Mouse (Mus musculus) ES-Bruce4 (cell line): ENCODE measurements at regions not wholly inside any gene's neighbourhood (a gene's known extent, or its start where the extent isn't known, plus 50 kb on each side); places are given as distances from the start of the nearest gene placed in this dataset.

ENCODE experiments used
- H3K27ac ChIP-seq: 2 replicates; pipeline ENCODE4 v1.5.1; 2012; ENCODE audit warnings: low read length, inconsistent platforms; ENCODE audit not compliant: insufficient read depth
- H3K27me3 ChIP-seq: 2 replicates; pipeline ENCODE4 v1.6.1; 2012; ENCODE audit warnings: mild to moderate bottlenecking, low read length, inconsistent platforms; ENCODE audit not compliant: control insufficient read depth, poor library complexity, insufficient read depth, severe bottlenecking
- H3K36me3 ChIP-seq: 2 replicates; pipeline ENCODE4 v1.6.1; 2012; ENCODE audit warnings: inconsistent platforms, mild to moderate bottlenecking, low read length, moderate library complexity; ENCODE audit not compliant: control insufficient read depth, poor library complexity, insufficient read depth, severe bottlenecking
- H3K4me1 ChIP-seq: one replicate; pipeline ENCODE4 v1.8.1; 2011; ENCODE audit warnings: low read length; ENCODE audit not compliant: control insufficient read depth, insufficient read depth
- H3K4me3 ChIP-seq: 2 replicates; pipeline ENCODE4 v1.5.1; 2011; ENCODE audit warnings: low read depth, mild to moderate bottlenecking, low read length
- H3K9ac ChIP-seq: 2 replicates; pipeline ENCODE4 v1.6.1; 2012; ENCODE audit warnings: low read depth, mild to moderate bottlenecking, inconsistent platforms; ENCODE audit not compliant: poor library complexity, severe bottlenecking
- H3K9me3 ChIP-seq: replicated peaks from 2 replicates; pipeline ENCODE4 v1.6.1; 2012; ENCODE audit warnings: mild to moderate bottlenecking, low read length, inconsistent platforms; ENCODE audit not compliant: control insufficient read depth, poor library complexity, insufficient read depth, severe bottlenecking
- CTCF ChIP-seq: IDR thresholded peaks from one replicate; pipeline ENCODE4 v1.8.1; 2011; ENCODE audit warnings: low read depth, low read length
- EP300 ChIP-seq: IDR thresholded peaks from 2 replicates; pipeline ENCODE4 v1.6.1; 2011; ENCODE audit warnings: low read depth, low read length; ENCODE audit not compliant: insufficient read depth
- POLR2A ChIP-seq: IDR thresholded peaks from one replicate; pipeline ENCODE4 v1.8.1; 2011; ENCODE audit warnings: low read length; ENCODE audit not compliant: insufficient read depth

DNA sequence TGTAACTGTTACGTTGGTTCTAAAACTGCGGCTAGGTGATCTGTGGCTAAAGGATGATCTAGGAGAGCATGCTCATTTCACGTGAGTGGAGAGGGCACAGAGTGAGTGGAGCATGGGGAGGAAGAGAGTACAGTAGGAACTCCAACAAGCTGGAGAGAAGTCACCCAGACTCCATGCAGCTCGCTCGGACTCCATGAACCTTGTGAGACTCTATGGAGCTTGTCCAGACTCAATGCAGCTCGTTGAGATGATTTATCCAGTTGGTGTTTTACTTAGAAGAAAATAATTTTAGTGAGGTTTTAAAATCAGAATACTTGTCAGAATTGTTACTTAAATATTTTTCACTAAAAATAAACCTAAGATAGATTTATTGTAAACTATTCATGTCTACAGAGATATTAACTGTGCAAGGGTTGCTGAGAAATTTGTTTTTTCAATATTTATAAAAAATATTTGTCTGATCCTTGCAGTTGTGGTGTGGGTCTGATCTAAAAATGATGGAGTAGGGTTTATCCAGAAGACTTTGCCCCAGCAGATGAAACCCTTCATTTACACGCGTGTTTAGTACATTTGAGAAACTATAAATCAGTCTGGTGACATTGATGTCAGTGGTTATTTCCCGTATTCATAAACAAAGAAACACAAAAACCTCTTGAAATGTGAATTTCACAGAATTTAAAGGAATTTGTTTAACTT, 222.3 kb downstream of the Car2 start:
- no peaks in the 10 kb centered on the region for H3K27me3 ChIP-seq
- no peaks in the 10 kb centered on the region for H3K36me3 ChIP-seq
- H3K9ac ChIP-seq, result no peak overlapping the region
- no peak overlapping the region for H3K4me3 ChIP-seq
- H3K27ac ChIP-seq, result no peak overlapping the region
- no peaks in the 10 kb centered on the region for H3K9me3 ChIP-seq
- H3K4me1 ChIP-seq, result no peaks in the 10 kb centered on the region
- TF ChIP-seq EP300 (no peak), POLR2A (no peak), CTCF (no peak)

DNA sequence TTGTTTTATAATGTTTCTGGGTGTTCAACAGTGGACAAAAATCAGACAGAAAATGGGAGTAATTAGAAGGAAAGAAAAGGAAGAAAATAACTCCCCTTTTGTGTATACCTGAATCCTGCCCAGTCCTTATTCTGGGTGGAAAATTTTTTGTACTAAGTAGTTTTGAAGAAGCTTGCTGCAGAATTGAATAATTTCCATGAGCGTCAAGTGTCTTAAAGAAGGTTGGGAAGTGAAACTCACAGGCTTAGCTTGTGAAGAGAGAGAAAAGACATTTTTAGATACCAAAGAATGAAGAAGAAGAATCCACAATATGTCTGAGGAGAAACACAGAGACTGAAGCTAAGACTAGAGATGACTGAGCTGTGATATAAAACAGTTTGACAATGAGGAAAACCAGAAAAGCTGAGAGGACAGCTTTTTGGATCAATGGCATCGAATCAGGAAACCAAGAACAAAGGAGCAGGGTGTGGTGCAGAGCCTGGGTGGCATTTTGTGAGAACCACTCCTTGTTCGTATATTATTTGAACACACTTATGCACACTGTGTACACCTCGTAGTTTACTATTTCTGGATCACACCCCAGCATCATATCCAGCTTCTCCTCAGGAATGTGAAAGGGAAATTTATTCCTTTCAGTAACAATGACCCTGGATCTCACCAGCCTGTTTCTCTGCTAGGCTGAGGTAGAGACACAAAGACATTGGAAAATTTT, 221.9 kb downstream of the Gm9733 start:
- TF ChIP-seq EP300 (no peak), CTCF (no peak), POLR2A (no peak)
- Histone ChIP-seq H3K9ac (no peak overlapping the region), H3K27me3 (no peaks in the 10 kb centered on the region), H3K4me1 (no peaks in the 10 kb centered on the region), H3K4me3 (no peak overlapping the region), H3K36me3 (no peaks in the 10 kb centered on the region), H3K27ac (no peak overlapping the region), H3K9me3 (no peaks in the 10 kb centered on the region)

- H3K27me3 ChIP-seq, result no peaks in the 10 kb centered on the region
Observed at GRCm38 (mm10) chr3:15112177-15112838, 219.8 kb downstream of the Gm9733 start.

GRCm38 (mm10) chr3:15118634-15119356, 213.3 kb downstream of the Gm9733 start:
- Histone ChIP-seq H3K4me3 (no peak overlapping the region), H3K27me3 (no peaks in the 10 kb centered on the region), H3K9me3 (no peaks in the 10 kb centered on the region), H3K4me1 (no peaks in the 10 kb centered on the region), H3K27ac (no peak overlapping the region), H3K9ac (no peak overlapping the region), H3K36me3 (no peaks in the 10 kb centered on the region)
- TF ChIP-seq EP300, result no peak
- TF ChIP-seq POLR2A, result no peak
- no peak for TF ChIP-seq CTCF

More at GRCm38 (mm10) chr3:15112177-15112838, 219.8 kb downstream of the Gm9733 start:
- no peak for TF ChIP-seq CTCF
- TF ChIP-seq POLR2A, result no peak
- no peak for TF ChIP-seq EP300
- Histone ChIP-seq H3K4me1 (no peaks in the 10 kb centered on the region), H3K36me3 (no peaks in the 10 kb centered on the region), H3K9me3 (no peaks in the 10 kb centered on the region), H3K4me3 (no peak overlapping the region), H3K27ac (no peak overlapping the region), H3K9ac (no peak overlapping the region)

DNA sequence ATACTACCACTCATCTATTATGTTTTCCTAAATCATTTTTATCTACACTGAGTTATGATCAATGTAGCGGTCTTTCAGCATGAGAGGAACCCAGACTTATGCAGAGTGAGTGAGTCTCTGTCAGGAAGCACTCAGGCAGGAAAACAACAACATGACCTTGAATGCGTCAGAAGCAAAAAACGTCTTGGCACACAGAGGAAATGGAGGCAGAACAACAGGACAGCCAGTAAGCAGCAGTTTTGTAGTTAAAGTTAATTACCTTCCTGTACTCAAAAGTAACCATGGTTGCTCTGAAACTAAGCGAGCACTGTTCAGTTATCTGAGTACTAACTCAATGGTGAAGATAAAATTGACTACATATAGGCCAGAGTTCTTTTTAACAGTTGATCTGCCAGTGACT, 205.4 kb downstream of the Gm9733 start:
- TF ChIP-seq POLR2A, result no peak
- no peak overlapping the region for H3K27ac ChIP-seq
- no peaks in the 10 kb centered on the region for H3K36me3 ChIP-seq
- H3K4me1 ChIP-seq, result no peaks in the 10 kb centered on the region
- no peaks in the 10 kb centered on the region for H3K27me3 ChIP-seq
- no peak overlapping the region for H3K4me3 ChIP-seq
- H3K9ac ChIP-seq, result no peak overlapping the region
- no peaks in the 10 kb centered on the region for H3K9me3 ChIP-seq

GRCm38 (mm10) chr3:15128370-15128769, 203.7 kb downstream of the Gm9733 start:
- Histone ChIP-seq H3K36me3 (no peaks in the 10 kb centered on the region), H3K4me3 (no peak overlapping the region), H3K9ac (no peak overlapping the region), H3K27me3 (no peaks in the 10 kb centered on the region), H3K27ac (no peak overlapping the region), H3K9me3 (no peaks in the 10 kb centered on the region), H3K4me1 (no peaks in the 10 kb centered on the region)
- TF ChIP-seq POLR2A, result no peak
- TF ChIP-seq CTCF, result no peak
- no peak for TF ChIP-seq EP300
